Mouse (Mus musculus) adrenal gland, postnatal 36 days (tissue): ENCODE results near the gene Gchfr. TPM values are rescaled to one million over a fixed set of nuclear protein-coding genes. Genes with fewer than 3 reads are reported as not detected.
A peak's percentile ranks its signal among the peaks of the same experiment; 100 is the strongest.

Experiments used
- DNase-seq, 2 experiments: peaks; one replicate each; pipeline ENCODE4 v3.0.0; 2021; ENCODE audit warnings: mixed read lengths in 1 of 2
- total RNA-seq, 2 experiments: library from RNA; stranded (reverse); gene quantifications; 2 replicates each; pipeline ENCODE4 v1.2.3; 2021

Gchfr gene
- total RNA-seq, 2 experiments from 2014 or later = 16.1 to 23.8 TPM

- peak; percentile 81 to 87 for DNase-seq
Measured at GRCm38 (mm10) chr2:119172862-119173576, 5.4 kb downstream of the Gchfr start.

- DNase-seq = peak in 1 of 2 experiments; percentile 46
Measured at GRCm38 (mm10) chr2:119173991-119174651, 6.5 kb downstream of the Gchfr start, which contains the start of gene Gm14137. Gene Gm14137 (plus strand): TSS chr2:119174509.

- no peak for DNase-seq
Measured at GRCm38 (mm10) chr2:119174866-119175265, 7.3 kb downstream of the Gchfr start.

- peak in 1 of 2 experiments; percentile 37 for DNase-seq
Measured at GRCm38 (mm10) chr2:119175614-119176013, 8.0 kb downstream of the Gchfr start.

- DNase-seq = no peak
Measured at GRCm38 (mm10) chr2:119176761-119177160, 9.2 kb downstream of the Gchfr start.

- DNase-seq = no peak
Measured at GRCm38 (mm10) chr2:119177384-119177939, 9.9 kb downstream of the Gchfr start.

GRCm38 (mm10) chr2:119182914-119183313 is 15.3 kb downstream of the Gchfr start:
- DNase-seq = no peak

- peak; percentile 87 to 90 for DNase-seq
Measured at GRCm38 (mm10) chr2:119189029-119189710, 21.6 kb downstream of the Gchfr start.

- DNase-seq = no peak
Measured at GRCm38 (mm10) chr2:119190969-119191368, 23.4 kb downstream of the Gchfr start.

- DNase-seq = no peak
Measured at GRCm38 (mm10) chr2:119194140-119194539, 26.6 kb downstream of the Gchfr start.

GRCm38 (mm10) chr2:119196316-119197108 is 28.9 kb downstream of the Gchfr start:
- no peak for DNase-seq

GRCm38 (mm10) chr2:119197493-119197892 is 29.9 kb downstream of the Gchfr start:
- DNase-seq = no peak

- no peak for DNase-seq
Measured at GRCm38 (mm10) chr2:119198049-119198448, 30.5 kb downstream of the Gchfr start.

GRCm38 (mm10) chr2:119198934-119199333 is 31.4 kb downstream of the Gchfr start:
- no peak for DNase-seq

- peak in 1 of 2 experiments; percentile 28 for DNase-seq
Measured at GRCm38 (mm10) chr2:119202914-119203453, 35.4 kb downstream of the Gchfr start.

GRCm38 (mm10) chr2:119203871-119204460 is 36.4 kb downstream of the Gchfr start:
- DNase-seq = no peak

GRCm38 (mm10) chr2:119207961-119208343 is 40.4 kb downstream of the Gchfr start:
- no peak for DNase-seq

- DNase-seq = peak; percentile 97
Measured at GRCm38 (mm10) chr2:119208344-119209175, 41.0 kb downstream of the Gchfr start, which contains the start of the genes Zfyve19 and Dnajc17. Gene Zfyve19 (plus strand): TSS chr2:119208617. Gene Dnajc17 (minus strand): TSS chr2:119208795.

GRCm38 (mm10) chr2:119209176-119209507 is 41.6 kb downstream of the Gchfr start:
- no peak for DNase-seq
